Mouse (Mus musculus): Measurements from ENCODE around the gene Ugt1a8. TPM values are rescaled to one million over a fixed set of nuclear protein-coding genes. Genes with fewer than 3 reads are reported as not detected.

The Ugt1a8 gene
- polyA plus RNA-seq, 1 experiment from 2014 or later, result not detected

DNA sequence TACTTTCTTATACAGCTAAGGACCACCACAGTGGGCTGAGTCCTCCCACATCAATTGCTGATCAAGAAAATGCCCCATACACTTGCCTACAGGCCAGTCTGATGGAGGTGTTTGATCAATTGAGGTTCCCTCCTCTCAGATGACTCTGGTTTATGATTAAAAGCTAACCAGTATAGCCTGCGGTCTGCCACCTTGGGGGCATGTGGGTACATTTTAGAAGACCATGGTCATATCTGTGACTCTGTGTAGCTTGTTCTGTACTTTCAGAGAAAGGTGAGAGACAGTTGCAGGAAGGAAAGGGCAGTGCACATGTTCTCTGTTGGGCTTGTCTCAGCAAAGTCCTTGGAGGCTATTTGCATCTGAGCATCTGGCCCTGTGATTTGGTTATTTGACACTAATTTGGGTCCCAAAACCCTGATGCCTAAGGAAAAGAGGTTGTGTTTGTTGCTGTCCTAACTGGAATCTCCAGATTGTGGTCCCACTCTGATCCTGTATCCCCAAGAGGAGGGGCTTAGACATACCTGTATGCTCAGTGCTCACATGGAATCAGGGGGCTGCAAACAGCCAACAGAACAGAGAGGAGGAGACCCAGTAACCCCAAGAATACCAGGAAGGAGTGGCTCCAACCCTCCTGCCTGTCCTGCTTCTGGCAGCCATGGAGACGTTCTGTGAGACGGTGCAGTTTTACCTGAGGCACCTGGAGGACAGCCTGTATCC lies 145.2 kb downstream of the Ugt1a8 start:
- no peak overlapping the region for H3K4me2 ChIP-seq
- DNase-seq (no peak), ATAC-seq (ENCODE audit: low read depth) (0 out of 2 replicates have a peak, but pooled peaks have one; percentile 2)
- H3K27ac ChIP-seq, result no peak overlapping the region
- H3K27me3 ChIP-seq, result no peaks in the 10 kb centered on the region
- H3K9ac ChIP-seq, result no peak overlapping the region
- WGBS (ENCODE audit: insufficient replicate concordance), result 47% methylated on average over 3 of the region's 3 CpGs
- peaks cover 81% of the 10 kb centered on the region for H3K9me3 ChIP-seq (replicated peaks)
- no peaks in the 10 kb centered on the region for H3K36me3 ChIP-seq
- H3K4me3 ChIP-seq (replicated peaks), result no peak overlapping the region
- H3K4me1 ChIP-seq (replicated peaks), result no peaks in the 10 kb centered on the region

DNA sequence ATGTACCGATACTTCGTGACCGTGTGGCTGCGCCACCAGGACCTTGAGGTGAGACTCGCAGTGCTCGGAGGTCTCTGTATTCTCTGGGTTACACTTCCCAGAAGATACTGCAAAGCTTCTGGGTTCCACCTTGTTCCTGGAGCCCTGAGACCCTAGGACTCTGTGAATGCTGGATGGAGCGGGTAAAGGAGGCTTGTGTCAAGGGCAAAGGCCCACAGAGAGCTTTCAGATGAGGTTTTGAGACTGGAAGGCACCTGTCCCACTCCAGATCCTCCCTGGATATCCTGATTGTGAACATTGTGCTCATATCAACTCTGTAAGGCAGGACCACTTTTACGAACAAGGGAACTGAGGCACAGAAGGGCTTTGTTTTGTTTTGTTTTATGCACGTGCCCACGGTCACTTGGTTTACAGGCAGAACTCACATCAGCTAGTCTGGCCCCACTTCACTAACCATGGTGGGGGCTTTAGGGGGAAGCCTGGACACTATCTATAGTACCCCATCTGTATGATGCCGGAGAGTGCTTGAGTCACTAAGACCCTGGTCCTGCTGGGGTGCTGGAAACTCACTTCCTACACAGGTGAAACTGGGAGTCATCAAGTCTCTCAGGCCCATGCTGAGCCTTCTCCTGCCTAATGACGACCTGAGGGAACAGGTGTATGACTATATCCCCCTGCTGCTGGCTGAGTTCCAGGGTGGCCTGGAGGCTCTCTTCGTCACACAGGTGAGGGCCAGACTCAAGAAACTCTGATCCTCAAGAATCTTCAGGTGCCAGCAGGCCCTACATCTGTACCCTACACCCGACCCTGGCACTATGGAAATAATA lies 146.0 kb downstream of the Ugt1a8 start:
- WGBS (ENCODE audit: insufficient replicate concordance), result 54% methylated on average over 14 of the region's 14 CpGs

DNA sequence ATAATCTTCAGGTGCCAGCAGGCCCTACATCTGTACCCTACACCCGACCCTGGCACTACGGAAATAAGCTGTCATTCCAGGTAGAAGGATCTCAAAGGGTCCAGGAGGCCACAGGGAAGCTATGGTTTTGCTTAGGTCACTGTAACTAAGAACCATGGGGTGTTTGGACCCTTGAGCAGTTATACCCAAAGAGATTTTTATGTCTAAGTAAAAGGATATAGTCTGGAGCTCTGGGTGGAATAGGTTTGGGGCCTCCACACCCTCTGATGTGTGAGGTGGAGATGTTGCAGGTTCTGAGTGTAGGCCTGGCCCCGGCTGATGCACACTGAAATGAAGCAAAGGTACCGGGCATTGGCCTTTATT lies 146.6 kb downstream of the Ugt1a8 start:
- WGBS (ENCODE audit: insufficient replicate concordance), result 45% methylated on average over 4 of the region's 4 CpGs
- no peak for ATAC-seq (ENCODE audit: low read depth)
- Histone ChIP-seq H3K36me3 (no peaks in the 10 kb centered on the region), H3K9me3 (replicated peaks) (peaks cover 88% of the 10 kb centered on the region), H3K4me3 (replicated peaks) (no peak overlapping the region), H3K27ac (no peak overlapping the region), H3K4me2 (no peak overlapping the region), H3K9ac (no peak overlapping the region), H3K27me3 (no peaks in the 10 kb centered on the region), H3K4me1 (replicated peaks) (no peaks in the 10 kb centered on the region)
- DNase-seq, result no peak

More for the DNA sequence above, 146.0 kb downstream of the Ugt1a8 start:
- Histone ChIP-seq H3K4me3 (replicated peaks) (no peak overlapping the region), H3K4me2 (no peak overlapping the region), H3K27me3 (no peaks in the 10 kb centered on the region), H3K4me1 (replicated peaks) (no peaks in the 10 kb centered on the region), H3K36me3 (no peaks in the 10 kb centered on the region), H3K9me3 (replicated peaks) (peaks cover 83% of the 10 kb centered on the region), H3K9ac (no peak overlapping the region), H3K27ac (no peak overlapping the region)
- no peak for DNase-seq
- ATAC-seq (ENCODE audit: low read depth), result 0 out of 2 replicates have a peak, but pooled peaks have one; percentile 3

DNA sequence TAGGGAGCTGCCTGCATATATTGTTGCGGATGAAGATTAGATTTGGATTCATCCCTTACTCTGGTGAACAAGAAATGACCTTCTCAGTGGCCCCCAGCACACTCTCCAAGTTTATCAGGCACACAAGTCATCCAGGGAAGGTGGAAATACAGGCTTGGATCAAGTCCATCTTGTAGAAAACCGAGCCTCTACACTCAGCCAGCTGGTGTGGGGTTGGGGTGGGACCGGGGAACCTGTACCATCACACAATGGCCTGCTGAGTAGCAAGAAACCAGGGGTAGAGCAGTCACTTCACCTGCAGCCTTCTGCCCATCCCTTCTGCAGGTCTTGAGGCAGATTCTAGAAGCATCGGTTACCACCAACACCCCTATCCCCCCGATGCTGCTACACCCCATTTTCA lies 147.0 kb downstream of the Ugt1a8 start:
- Histone ChIP-seq H3K4me1 (replicated peaks) (no peaks in the 10 kb centered on the region), H3K27me3 (no peaks in the 10 kb centered on the region), H3K27ac (no peak overlapping the region), H3K4me3 (replicated peaks) (no peak overlapping the region), H3K36me3 (no peaks in the 10 kb centered on the region), H3K4me2 (no peak overlapping the region), H3K9ac (no peak overlapping the region), H3K9me3 (replicated peaks) (peaks cover 88% of the 10 kb centered on the region)
- no peak for ATAC-seq (ENCODE audit: low read depth)
- WGBS (ENCODE audit: insufficient replicate concordance), result 31% methylated on average over 5 of the region's 5 CpGs
- DNase-seq, result no peak

DNA sequence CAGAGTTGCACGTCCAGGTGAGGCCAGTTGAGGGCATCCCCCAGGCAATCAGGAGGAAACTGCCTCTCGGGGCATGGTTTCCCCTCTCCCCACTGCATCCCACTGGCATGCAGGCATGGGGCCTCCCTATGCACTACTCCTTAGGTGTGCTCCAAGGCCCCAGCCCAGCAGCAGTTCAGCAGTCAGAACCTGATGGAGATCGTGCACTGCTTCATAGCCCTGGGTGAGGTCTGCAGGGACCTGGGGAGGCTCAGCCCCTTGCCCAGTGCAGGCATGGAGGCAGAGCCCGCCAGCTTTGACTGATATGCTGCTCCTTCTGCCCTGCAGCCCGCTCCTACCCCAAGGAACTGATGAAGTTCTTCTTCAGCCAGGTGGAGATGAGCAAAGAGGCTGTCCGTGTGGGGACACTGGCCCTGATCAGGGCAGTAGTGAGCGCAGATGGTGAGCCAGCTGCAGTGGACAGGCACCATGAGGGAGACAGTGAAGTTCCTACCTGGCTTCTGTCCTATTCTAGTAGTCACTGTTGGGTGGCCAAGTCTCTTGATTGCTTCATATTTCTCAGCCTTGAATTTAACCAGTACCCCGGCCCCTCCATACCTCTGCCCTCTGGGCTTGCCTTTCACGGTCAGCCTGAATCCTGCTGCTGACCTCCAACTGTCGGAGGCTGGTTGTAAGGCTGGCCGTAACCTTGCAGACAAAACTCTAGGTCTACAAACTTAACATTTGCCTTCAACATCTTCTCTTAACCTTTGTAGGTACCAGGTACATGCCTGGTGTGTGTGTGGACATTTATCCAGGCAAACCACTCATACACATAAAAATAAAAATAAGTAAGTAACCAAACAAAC lies 147.7 kb downstream of the Ugt1a8 start:
- no peak overlapping the region for H3K27ac ChIP-seq
- 0 out of 2 replicates have a peak, but pooled peaks have one; percentile 6 for ATAC-seq (ENCODE audit: low read depth)
- H3K27me3 ChIP-seq, result no peaks in the 10 kb centered on the region
- no peaks in the 10 kb centered on the region for H3K4me1 ChIP-seq (replicated peaks)
- WGBS (ENCODE audit: insufficient replicate concordance), result 48% methylated on average over 11 of the region's 11 CpGs
- no peak overlapping the region for H3K4me2 ChIP-seq
- H3K9me3 ChIP-seq (replicated peaks), result peaks cover 88% of the 10 kb centered on the region
- DNase-seq, result no peak
- H3K9ac ChIP-seq, result no peak overlapping the region
- H3K36me3 ChIP-seq, result no peaks in the 10 kb centered on the region
- H3K4me3 ChIP-seq (replicated peaks), result no peak overlapping the region

DNA sequence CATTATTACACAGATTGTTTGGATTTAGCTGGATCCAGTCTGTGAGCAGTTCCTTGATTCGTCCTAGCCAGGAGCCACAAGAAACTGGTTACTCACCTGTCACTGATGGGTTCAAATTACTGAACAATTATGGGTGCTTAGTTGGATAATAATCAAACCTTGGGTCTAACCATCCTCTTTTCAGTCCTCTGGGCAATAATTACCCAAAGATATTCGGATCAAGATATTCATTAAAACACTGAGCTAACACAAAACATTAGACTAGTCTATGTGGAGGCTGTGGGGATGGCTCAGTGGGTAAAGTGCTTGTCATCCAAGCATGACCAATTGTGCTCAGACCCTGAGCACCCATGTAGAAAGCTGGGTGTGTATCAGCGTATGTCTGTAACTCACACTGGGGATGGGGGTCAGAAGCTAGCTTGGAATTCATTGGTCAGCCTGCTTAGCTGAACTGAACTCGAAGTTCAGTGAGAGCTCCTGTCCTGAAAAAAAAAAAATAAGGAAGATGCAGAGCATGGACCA lies 148.3 kb downstream of the Ugt1a8 start:
- no peak overlapping the region for H3K27ac ChIP-seq
- 39% methylated on average over 4 of the region's 4 CpGs for WGBS (ENCODE audit: insufficient replicate concordance)
- ATAC-seq (ENCODE audit: low read depth), result no peak
- DNase-seq, result no peak
- H3K36me3 ChIP-seq, result no peaks in the 10 kb centered on the region
- no peak overlapping the region for H3K4me3 ChIP-seq (replicated peaks)
- peaks cover 91% of the 10 kb centered on the region for H3K9me3 ChIP-seq (replicated peaks)
- no peaks in the 10 kb centered on the region for H3K27me3 ChIP-seq
- no peak overlapping the region for H3K9ac ChIP-seq
- H3K4me2 ChIP-seq, result no peak overlapping the region
- no peaks in the 10 kb centered on the region for H3K4me1 ChIP-seq (replicated peaks)

DNA sequence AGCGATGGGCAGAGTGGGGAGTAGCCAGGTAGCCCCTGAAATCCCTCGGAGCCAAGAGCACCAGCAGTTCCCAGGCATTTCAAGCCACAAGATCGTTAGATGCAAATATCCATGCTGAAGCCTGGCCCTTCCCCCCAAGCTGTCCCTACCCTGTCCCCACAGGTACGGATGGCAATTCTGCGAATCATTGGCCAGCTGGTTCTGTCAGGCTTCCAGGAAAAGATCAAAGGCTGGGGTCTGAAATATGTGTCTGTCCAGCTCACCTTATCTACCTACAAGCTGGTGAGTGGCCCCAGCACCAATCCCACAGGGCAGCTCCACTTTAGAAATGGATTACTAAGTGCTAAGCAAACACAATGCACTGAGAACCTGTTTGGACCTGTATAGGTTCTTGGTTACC lies 149.7 kb downstream of the Ugt1a8 start:
- no peak for DNase-seq
- H3K9me3 ChIP-seq (replicated peaks), result peaks cover 86% of the 10 kb centered on the region
- H3K4me2 ChIP-seq, result no peak overlapping the region
- WGBS (ENCODE audit: insufficient replicate concordance), result 57% methylated on average over 5 of the region's 5 CpGs
- H3K36me3 ChIP-seq, result no peaks in the 10 kb centered on the region
- no peak for ATAC-seq (ENCODE audit: low read depth)
- no peaks in the 10 kb centered on the region for H3K27me3 ChIP-seq
- no peak overlapping the region for H3K4me3 ChIP-seq (replicated peaks)
- H3K4me1 ChIP-seq (replicated peaks), result no peaks in the 10 kb centered on the region
- H3K27ac ChIP-seq, result no peak overlapping the region
- no peak overlapping the region for H3K9ac ChIP-seq

DNA sequence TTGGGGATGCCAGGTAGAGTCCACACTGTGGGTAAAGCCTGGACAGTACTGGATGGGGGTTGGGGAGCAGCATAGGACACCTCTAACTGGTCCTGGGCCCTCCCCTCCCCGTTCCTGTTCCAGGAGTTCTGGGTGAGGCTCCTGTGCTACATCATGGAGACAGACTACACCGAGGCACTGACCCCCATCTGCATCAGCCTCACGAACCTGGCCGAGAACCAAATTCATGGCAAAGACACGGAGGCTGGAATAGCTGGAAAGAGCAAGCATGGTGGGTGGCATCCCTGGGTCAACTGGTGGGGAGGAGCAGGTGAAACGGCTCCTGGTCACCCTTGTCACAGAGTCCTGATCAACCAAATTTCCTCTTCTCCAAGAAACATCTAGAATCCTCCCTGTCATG lies 151.2 kb downstream of the Ugt1a8 start:
- no peak overlapping the region for H3K4me2 ChIP-seq
- no peak overlapping the region for H3K27ac ChIP-seq
- H3K4me3 ChIP-seq (replicated peaks), result no peak overlapping the region
- H3K36me3 ChIP-seq, result no peaks in the 10 kb centered on the region
- ATAC-seq (ENCODE audit: low read depth), result no peak
- no peaks in the 10 kb centered on the region for H3K4me1 ChIP-seq (replicated peaks)
- 59% methylated on average over 6 of the region's 6 CpGs for WGBS (ENCODE audit: insufficient replicate concordance)
- H3K9ac ChIP-seq, result no peak overlapping the region
- DNase-seq, result no peak
- no peaks in the 10 kb centered on the region for H3K27me3 ChIP-seq
- H3K9me3 ChIP-seq (replicated peaks), result peaks cover 76% of the 10 kb centered on the region

DNA sequence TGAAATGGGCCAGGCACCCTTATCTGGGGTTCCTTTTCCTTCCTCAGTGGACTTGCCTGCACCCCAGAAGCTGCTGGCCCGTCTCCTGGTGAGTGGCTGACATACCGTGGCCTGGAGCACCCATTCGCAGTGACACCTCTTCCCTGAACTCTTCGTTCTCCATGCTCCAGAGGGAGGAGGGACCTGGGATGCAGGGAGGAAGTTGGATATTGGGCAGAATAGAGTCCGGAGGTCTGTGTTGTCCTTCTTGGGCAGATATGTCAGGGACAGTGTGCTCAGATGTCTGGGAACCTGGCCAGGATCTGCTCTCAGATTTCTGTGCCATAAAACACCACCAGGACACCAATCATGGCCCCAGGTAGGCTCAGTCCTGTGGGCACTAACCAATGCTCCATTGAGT lies 152.5 kb downstream of the Ugt1a8 start:
- ATAC-seq (ENCODE audit: low read depth), result no peak

DNA sequence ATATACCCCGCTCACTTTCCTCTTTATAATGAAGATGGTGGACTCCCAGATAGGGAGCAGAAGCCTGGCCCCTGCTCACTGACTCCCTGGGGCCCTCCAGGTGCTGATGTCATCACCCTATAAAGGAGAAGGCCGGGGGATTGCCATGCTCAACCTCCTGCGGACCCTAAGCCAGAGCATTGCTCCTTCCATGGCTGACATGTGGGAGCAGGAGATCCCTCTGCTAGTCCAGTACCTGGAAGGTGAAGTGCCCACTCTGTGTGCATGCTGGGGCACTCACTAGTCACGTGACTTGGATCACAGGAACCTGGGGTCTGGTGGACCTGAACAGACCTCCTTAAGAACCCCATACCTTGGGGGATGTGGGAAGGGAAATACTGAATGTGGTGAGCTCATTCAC lies 153.0 kb downstream of the Ugt1a8 start:
- Histone ChIP-seq H3K4me2 (no peak overlapping the region), H3K9ac (no peak overlapping the region), H3K4me3 (replicated peaks) (no peak overlapping the region), H3K9me3 (replicated peaks) (peaks cover 76% of the 10 kb centered on the region), H3K36me3 (no peaks in the 10 kb centered on the region), H3K27me3 (no peaks in the 10 kb centered on the region), H3K4me1 (replicated peaks) (no peaks in the 10 kb centered on the region), H3K27ac (no peak overlapping the region)
- ATAC-seq (ENCODE audit: low read depth), result no peak
- 46% methylated on average over 4 of the region's 4 CpGs for whole genome bisulfite sequencing (ENCODE audit: insufficient replicate concordance)
- DNase-seq, result no peak

More for the DNA sequence above, 152.5 kb downstream of the Ugt1a8 start:
- 58% methylated on average over 5 of the region's 5 CpGs for WGBS (ENCODE audit: insufficient replicate concordance)
- no peak overlapping the region for H3K27ac ChIP-seq
- no peak overlapping the region for H3K4me3 ChIP-seq (replicated peaks)
- no peak overlapping the region for H3K4me2 ChIP-seq
- peaks cover 76% of the 10 kb centered on the region for H3K9me3 ChIP-seq (replicated peaks)
- no peaks in the 10 kb centered on the region for H3K36me3 ChIP-seq
- no peak for DNase-seq
- H3K9ac ChIP-seq, result no peak overlapping the region
- no peaks in the 10 kb centered on the region for H3K4me1 ChIP-seq (replicated peaks)
- H3K27me3 ChIP-seq, result no peaks in the 10 kb centered on the region

DNA sequence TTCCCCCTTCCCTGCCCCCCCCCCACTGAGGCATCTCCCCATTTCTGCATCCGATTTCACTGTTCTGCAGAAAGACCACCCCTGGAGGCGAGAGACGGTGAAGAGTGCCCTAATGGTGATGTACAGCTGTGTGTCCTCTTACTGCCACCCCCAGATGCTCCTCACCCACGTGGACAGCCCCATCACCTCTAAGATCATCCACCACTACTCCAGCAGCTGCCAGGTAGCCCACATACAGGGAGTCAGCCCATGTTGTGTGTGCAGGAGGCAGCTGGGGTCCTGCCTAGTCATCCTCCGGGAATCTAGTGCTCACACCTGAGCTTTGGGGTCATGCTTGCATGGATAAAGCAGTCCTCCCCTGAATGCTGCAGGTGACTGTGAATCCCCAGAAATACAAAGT lies 156.2 kb downstream of the Ugt1a8 start:
- Histone ChIP-seq H3K4me1 (replicated peaks) (no peaks in the 10 kb centered on the region), H3K27ac (no peak overlapping the region), H3K4me3 (replicated peaks) (no peak overlapping the region), H3K4me2 (no peak overlapping the region), H3K36me3 (no peaks in the 10 kb centered on the region), H3K9ac (no peak overlapping the region), H3K9me3 (replicated peaks) (peaks cover 75% of the 10 kb centered on the region), H3K27me3 (no peaks in the 10 kb centered on the region)
- DNase-seq (no peak), ATAC-seq (ENCODE audit: low read depth) (no peak)
- WGBS (ENCODE audit: insufficient replicate concordance), result 49% methylated on average over 5 of the region's 5 CpGs

Data from liver, embryonic 13.5 days (tissue).